Mouse (Mus musculus) T-helper 2 cell (primary cell): ENCODE measurements around the gene Ei24.

Experiments
- in situ Hi-C: fragments of 300-600 bp; cut with MboI, MseI; formaldehyde crosslinking; loops from one replicate; pipeline ENCODE4 v1.15.1; 2025; ENCODE audit warnings: high pct_unique_total_duplicates

Ei24 gene

DNA sequence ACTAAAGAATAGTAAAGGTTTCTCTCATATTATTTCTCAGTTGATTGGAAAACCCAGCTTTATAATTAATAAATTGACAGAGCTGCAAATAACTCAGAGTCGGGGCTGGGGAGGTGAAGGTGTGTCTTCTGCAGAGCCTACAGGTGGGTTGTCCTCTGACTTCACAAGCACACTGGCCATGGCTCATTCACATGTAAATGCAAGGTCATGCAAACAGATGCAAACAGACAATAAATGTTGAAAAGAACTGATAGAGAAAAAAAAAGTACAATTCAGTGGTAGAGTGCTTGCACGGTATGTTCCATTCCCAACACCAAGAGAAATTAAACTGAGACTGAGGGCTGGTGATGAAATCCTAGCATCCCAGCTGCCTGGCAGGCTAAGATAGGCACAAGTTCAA, 2.7 kb downstream of the Ei24 start:
- in situ Hi-C loops: no loop called here

DNA sequence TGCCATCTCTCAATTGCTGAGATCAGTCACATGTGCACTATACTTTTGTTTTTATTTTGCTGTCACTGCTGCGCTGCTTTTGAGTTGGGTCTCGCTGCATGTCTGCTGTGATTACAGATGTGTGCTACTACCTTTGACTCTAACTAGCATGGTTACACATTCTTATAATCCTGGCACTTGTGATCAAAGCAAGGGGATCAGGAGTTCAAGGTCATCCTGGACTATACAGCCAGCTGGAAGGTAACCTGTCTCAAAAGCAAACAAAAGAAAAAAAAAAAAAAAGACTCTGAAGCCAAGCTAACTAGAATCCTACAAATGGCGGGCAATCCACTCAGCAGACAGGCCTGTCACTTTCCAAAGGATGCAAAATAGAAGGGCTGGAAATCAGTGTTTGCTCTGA, 5.0 kb downstream of the Ei24 start:
- in situ Hi-C loops: no loop called here

DNA sequence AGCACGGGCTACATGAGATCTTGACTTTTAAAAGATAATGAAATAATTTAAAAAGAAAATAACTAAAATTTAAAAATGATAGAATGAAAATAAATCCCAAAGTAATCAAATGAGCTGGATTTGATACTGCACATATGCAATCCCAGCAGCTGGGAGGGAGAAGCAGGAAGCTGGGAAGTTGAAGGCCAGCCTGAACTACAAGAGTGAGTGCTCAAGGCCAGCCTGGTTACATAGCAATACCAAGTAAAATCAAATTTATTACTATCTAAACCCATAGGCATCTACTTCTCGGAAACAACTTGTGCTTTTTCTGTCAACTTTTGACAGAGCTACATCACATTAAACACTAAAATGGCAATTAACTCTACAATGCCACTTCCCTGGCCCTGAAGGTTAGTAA, 13.3 kb downstream of the Ei24 start:
- in situ Hi-C loops: no loop called here

DNA sequence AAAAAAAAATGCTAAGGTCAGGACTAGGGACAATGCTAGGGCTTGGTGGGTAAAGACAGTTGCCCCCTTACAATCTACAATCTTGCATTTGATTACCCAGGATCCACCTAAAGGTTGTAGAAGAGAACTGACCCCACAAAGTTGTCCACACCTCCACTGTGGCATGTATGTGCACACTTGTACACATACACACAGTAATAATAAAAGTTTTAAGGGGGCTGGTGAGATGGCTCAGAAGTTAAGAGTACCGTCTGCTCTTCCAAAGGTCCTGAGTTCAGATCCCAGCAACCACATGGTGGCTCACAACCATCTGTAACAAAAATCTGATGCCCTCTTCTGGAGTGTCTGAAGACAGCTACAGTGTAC, 28.2 kb downstream of the Ei24 start:
- in situ Hi-C loops: no loop called here

DNA sequence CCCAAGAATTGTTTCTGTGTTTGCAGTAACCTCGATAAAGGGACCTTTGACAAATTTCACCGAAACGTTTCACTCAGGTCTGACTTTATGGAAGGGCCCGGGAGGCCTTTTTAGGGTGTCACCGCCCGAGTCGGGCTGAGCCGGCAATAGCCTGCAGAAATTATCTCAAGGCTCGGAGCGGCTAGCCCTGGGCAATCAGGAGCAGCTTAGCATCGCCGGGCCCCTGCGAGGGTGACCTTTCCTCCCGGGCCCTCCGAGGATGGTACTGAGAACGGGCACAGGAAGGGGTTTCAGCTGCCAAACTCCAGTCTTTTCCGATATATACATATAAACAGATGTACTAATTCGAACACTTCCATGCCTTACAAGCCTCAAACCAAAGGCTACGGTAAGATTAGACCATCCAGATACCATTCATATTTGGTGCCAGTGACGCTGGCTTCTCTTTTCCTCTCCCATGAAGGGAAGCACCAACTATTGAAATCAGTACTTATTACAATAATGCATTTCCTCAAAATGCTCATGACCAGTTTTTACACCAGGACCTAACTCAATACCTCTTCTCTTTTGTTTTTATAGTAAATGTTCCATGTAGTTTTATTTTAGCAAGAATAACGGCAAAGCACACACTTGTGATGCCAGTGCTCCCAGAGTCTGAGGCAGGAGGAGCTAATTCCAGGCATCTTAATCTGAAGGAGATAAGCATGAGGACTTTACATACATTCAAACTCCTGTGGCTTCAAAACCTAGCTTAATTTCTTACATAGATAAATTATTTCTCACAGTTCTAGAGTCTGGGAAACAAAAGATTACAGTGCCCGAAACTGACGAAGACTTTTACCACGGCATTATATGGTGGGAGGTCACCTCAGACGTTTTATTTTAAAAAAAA, 28.8 kb downstream of the Ei24 start:
- in situ Hi-C loops: no loop called here

GRCm38 (mm10) chr9:36767203-36768143, 29.7 kb downstream of the Ei24 start, which contains the start of gene Stt3a:
Gene Stt3a (minus strand): TSS chr9:36767679.
- in situ Hi-C loops: no loop called here

- in situ Hi-C loops: no loop called here
Measured at GRCm38 (mm10) chr9:36764378-36764777, 32.8 kb downstream of the Ei24 start.
